Mouse (Mus musculus) bone marrow, adult 2 months (tissue): ENCODE results near the gene Aunip.

Experiments
- CTCF ChIP-seq: fragments of 200-500 bp; IDR thresholded peaks from 2 replicates; pipeline ENCODE4 v1.5.1; 2011; ENCODE audit warnings: low read length, control low read depth; ENCODE audit not compliant: control insufficient read depth, insufficient read depth
- POLR2A ChIP-seq: fragments of 200-500 bp; IDR thresholded peaks from 2 replicates; pipeline ENCODE4 v1.6.1; 2011; ENCODE audit warnings: low read depth, mild to moderate bottlenecking, control low read depth, low read length, borderline replicate concordance; ENCODE audit not compliant: control insufficient read depth

GRCm38 (mm10) chr4:134564093-134564492 lies 53.3 kb downstream of the Aunip start:
- TF ChIP-seq POLR2A (no peak), CTCF (no peak)
